Mouse (Mus musculus) liver, embryonic 14.5 days (tissue): Measurements from ENCODE around the gene Akip1. TPM values are rescaled to one million over a fixed set of nuclear protein-coding genes. Genes with fewer than 3 reads are reported as not detected.

ENCODE experiments used
- ATAC-seq: fragments of 200-750 bp; cut with Nextera tagmentation; 2 replicates; pipeline ENCODE4 v1.8.0; 2017; ENCODE audit warnings: moderate number of reproducible peaks, mild to moderate bottlenecking, moderate library complexity; ENCODE audit not compliant: insufficient read depth
- DNase-seq, 3 experiments: peaks; one replicate each; pipeline ENCODE4 v3.0.0-alpha.2; 2012 to 2013; ENCODE audit warnings: low read depth in 3 of 3, low spot score in 3 of 3
- H3K27ac ChIP-seq: fragments of 300-500 bp; sonication (generic); 2 replicates; pipeline ENCODE4 v1.5.1; 2014; ENCODE audit warnings: moderate library complexity, mild to moderate bottlenecking, control low read depth, inconsistent platforms
- H3K27me3 ChIP-seq: fragments of 300-500 bp; sonication (generic); 2 replicates; pipeline ENCODE4 v1.6.1; 2014; ENCODE audit warnings: mild to moderate bottlenecking, low read length, moderate library complexity; ENCODE audit not compliant: control insufficient read depth, insufficient read depth
- H3K36me3 ChIP-seq: fragments of 300-500 bp; sonication (generic); replicated peaks from 2 replicates; pipeline ENCODE4 v1.6.1; 2014; ENCODE audit warnings: low read depth; ENCODE audit not compliant: control insufficient read depth, insufficient read depth
- H3K4me1 ChIP-seq, 2 experiments: fragments of 200-500 bp in 1 of 2; fragments of 300-500 bp in 1 of 2; sonication (generic) in 1 of 2; replicated peaks; 2 replicates each; pipeline ENCODE4 v1.6.1; 2012 to 2014; ENCODE audit warnings: antibody characterized with exemption in 1 of 2, inconsistent platforms in 1 of 2, low read length in 1 of 2; ENCODE audit not compliant: control insufficient read depth in 2 of 2, insufficient read depth in 2 of 2
- H3K4me2 ChIP-seq: fragments of 300-500 bp; sonication (generic); 2 replicates; pipeline ENCODE4 v1.6.1; 2014; ENCODE audit warnings: low read depth, mild to moderate bottlenecking, control low read depth, moderate library complexity
- H3K4me3 ChIP-seq, 2 experiments: fragments of 200-500 bp in 1 of 2; fragments of 300-500 bp in 1 of 2; sonication (generic) in 1 of 2; 2 replicates each; pipeline ENCODE4 v1.5.1; 2012 to 2014; ENCODE audit warnings: low read depth in 2 of 2, low read length in 2 of 2, mild to moderate bottlenecking in 2 of 2, control low read depth in 1 of 2, inconsistent platforms in 1 of 2, moderate library complexity in 1 of 2; ENCODE audit not compliant: insufficient read depth in 1 of 2
- H3K9ac ChIP-seq: fragments of 300-500 bp; sonication (generic); replicated peaks from 2 replicates; pipeline ENCODE4 v1.6.1; 2014; ENCODE audit warnings: mild to moderate bottlenecking, control low read depth, moderate library complexity
- H3K9me3 ChIP-seq: fragments of 300-500 bp; sonication (generic); 2 replicates; pipeline ENCODE4 v1.6.1; 2016; ENCODE audit warnings: low read length, mixed read lengths; ENCODE audit not compliant: control insufficient read depth
- CTCF ChIP-seq: IDR thresholded peaks from 2 replicates; pipeline ENCODE4 v1.5.1; 2016; ENCODE audit warnings: antibody characterized with exemption, low read depth, control low read depth
- EP300 ChIP-seq: IDR thresholded peaks from 2 replicates; pipeline ENCODE4 v1.6.1; 2016; ENCODE audit warnings: antibody characterized with exemption, low read depth
- WGBS: fragments of 180-500 bp; shearing (Covaris S2); extraction: QIAGEN DNeasy Blood & Tissue Kit; methylation state at CpG from one replicate; pipeline ENCODE4 v1.1.7; 2014; ENCODE audit not compliant: insufficient replicate concordance; 5-methylcytosine and 5-hydroxymethylcytosine counted together
- polyA plus RNA-seq, 2 experiments: library from polyadenylated mRNA; depleted of rRNA in 1 of 2; stranded (reverse) in 1 of 2; unstranded in 1 of 2; fragments of >200 nt; fragmentation: Nextera tagmentation in 1 of 2; extraction: Ambion mirVana in 1 of 2; gene quantifications; 2 replicates each; pipeline versions ENCODE4 v1.2.1 to v1.2.3; 2012 to 2014

The Akip1 gene
- polyA plus RNA-seq, 2 experiments = 19.5 to 44.6 TPM

- TF ChIP-seq CTCF = no peak
- no peak for TF ChIP-seq EP300
- H3K4me3 ChIP-seq = no peak overlapping the region
- H3K4me1 ChIP-seq = peaks cover 2 to 4% of the 10 kb centered on the region in 2 experiments; a peak in 2 of 4 replicates
- H3K9ac ChIP-seq = no peak overlapping the region
- WGBS = 56% methylated on average over 5 of the region's 5 CpGs
- no peaks in the 10 kb centered on the region for H3K36me3 ChIP-seq
- DNase-seq (no peak), ATAC-seq (no peak)
- H3K27ac ChIP-seq = no peak overlapping the region
- H3K9me3 ChIP-seq = no peaks in the 10 kb centered on the region
- no peak overlapping the region for H3K4me2 ChIP-seq
- H3K27me3 ChIP-seq = no peaks in the 10 kb centered on the region
These were observed 36.8 kb upstream of the Akip1 start for GRCm38 (mm10) chr7:109666664-109667063.

GRCm38 (mm10) chr7:109669426-109670170, 33.9 kb upstream of the Akip1 start:
- H3K9ac ChIP-seq = no peak overlapping the region
- no peaks in the 10 kb centered on the region for H3K9me3 ChIP-seq
- peaks cover 2 to 9% of the 10 kb centered on the region in 2 experiments; a peak in 3 of 4 replicates for H3K4me1 ChIP-seq
- DNase-seq = no peak
- no peak for ATAC-seq
- H3K4me3 ChIP-seq = no peak overlapping the region
- H3K27me3 ChIP-seq = no peaks in the 10 kb centered on the region
- no peak overlapping the region for H3K27ac ChIP-seq
- no peaks in the 10 kb centered on the region for H3K36me3 ChIP-seq
- no peak overlapping the region for H3K4me2 ChIP-seq
- TF ChIP-seq EP300 (no peak), CTCF (no peak)
- 68% methylated on average over 5 of the region's 5 CpGs for WGBS

- no peaks in the 10 kb centered on the region for H3K9me3 ChIP-seq
- no peak for DNase-seq
- H3K36me3 ChIP-seq = no peaks in the 10 kb centered on the region
- H3K27ac ChIP-seq = no peak overlapping the region
- no peak for TF ChIP-seq CTCF
- no peak for TF ChIP-seq EP300
- H3K9ac ChIP-seq = peak overlapping the region; percentile 68
- peak; percentile 84 for ATAC-seq
- peaks cover 2 to 9% of the 10 kb centered on the region in 2 experiments; a peak in 3 of 4 replicates for H3K4me1 ChIP-seq
- WGBS = 7% methylated on average over 40 of the region's 44 CpGs
- no peaks in the 10 kb centered on the region for H3K27me3 ChIP-seq
- H3K4me2 ChIP-seq = peak overlapping the region; percentile 70
- peak overlapping the region; percentile 46 to 57 for H3K4me3 ChIP-seq
These were observed 31.7 kb upstream of the Akip1 start for GRCm38 (mm10) chr7:109671581-109672471.

GRCm38 (mm10) chr7:109674944-109675628, 28.4 kb upstream of the Akip1 start:
- Histone ChIP-seq H3K9ac (no peak overlapping the region), H3K36me3 (no peaks in the 10 kb centered on the region), H3K4me1 (peaks cover 2 to 9% of the 10 kb centered on the region in 2 experiments; a peak in 3 of 4 replicates), H3K4me2 (no peak overlapping the region), H3K27ac (no peak overlapping the region), H3K9me3 (no peaks in the 10 kb centered on the region), H3K27me3 (no peaks in the 10 kb centered on the region), H3K4me3 (no peak overlapping the region)
- ATAC-seq (no peak), DNase-seq (no peak)
- 42% methylated on average over 4 of the region's 4 CpGs for WGBS
- TF ChIP-seq EP300 (no peak), CTCF (no peak)
